Mouse (Mus musculus): ENCODE data around the gene Siglecf.

DNA sequence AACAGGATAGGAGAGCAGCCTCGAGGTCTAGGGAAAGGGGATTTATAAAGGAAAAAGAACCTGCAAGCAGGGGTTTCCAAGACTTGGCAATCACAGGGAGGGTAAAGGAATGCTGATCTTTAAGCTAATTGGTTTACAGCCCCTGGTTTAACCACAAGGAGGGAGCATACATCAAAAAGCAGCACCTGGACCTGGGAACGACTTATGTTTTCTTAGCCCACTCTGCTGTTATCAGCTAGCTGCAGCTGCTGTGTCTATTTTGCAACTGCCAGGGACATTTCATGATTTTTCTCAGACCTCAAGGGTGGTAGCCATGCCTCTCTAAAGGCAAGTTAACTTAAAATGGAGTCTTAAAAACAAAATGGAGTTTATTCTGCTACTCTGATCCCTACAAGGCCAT is 51.6 kb downstream of the Siglecf start:
- no peak for TF ChIP-seq GATA1 (IDR thresholded peaks at IDR 0.05; ENCODE audit: borderline replicate concordance, low read length)
- no peak for TF ChIP-seq FLI1 (IDR thresholded peaks at IDR 0.05; ENCODE audit: low read length)
